In genomic region chr10:80621940-80622660, GRCm38 (mm10) we compare ENCODE assay signal across 8 mouse cellular contexts. TPM values are rescaled to one million over a fixed set of nuclear protein-coding genes. Genes with fewer than 3 reads are reported as not detected.
DNase-seq lines count a peak whose midpoint lies in the region; ATAC-seq and TF ChIP-seq lines count a peak whose summit lies in the region.

No protein-coding gene starts in this region.

- TF ChIP-seq POLR2A in olfactory bulb, adult 2 months (IDR thresholded peaks at IDR 0.05; ENCODE audit: insufficient read depth, low read depth, low read length), result peak; percentile 80
- TF ChIP-seq POLR2A in thymus, adult 2 months (IDR thresholded peaks at IDR 0.05; ENCODE audit: control insufficient read depth, extremely low read depth, insufficient read depth, low read length, poor library complexity), result no peak

- peak; percentile 89 for ATAC-seq in G1E (ENCODE audit: extremely low read depth, insufficient number of reproducible peaks, low FRiP score, poor library complexity, severe bottlenecking)
- ATAC-seq in forebrain, embryonic 16.5 days, result peak; percentile 96
- peak; percentile 94 for ATAC-seq in lung, embryonic 14.5 days (ENCODE audit: insufficient read depth)

- peaks cover 55% of the 10 kb centered on the region for H3K36me3 ChIP-seq in G1E (replicated peaks)
- no peaks in the 10 kb centered on the region for H3K36me3 ChIP-seq in forebrain, embryonic 16.5 days (ENCODE audit: control insufficient read depth, insufficient read depth)
- H3K36me3 ChIP-seq in lung, embryonic 14.5 days (ENCODE audit: insufficient read depth), result peaks cover 5% of the 10 kb centered on the region; the same call in 1 of the 2 replicates
- H3K36me3 ChIP-seq in thymus, adult 2 months (ENCODE audit: control insufficient read depth, insufficient read depth, low read length), result no peaks in the 10 kb centered on the region

- no peaks in the 10 kb centered on the region for H3K9me3 ChIP-seq in G1E (replicated peaks)
- H3K9me3 ChIP-seq in forebrain, embryonic 16.5 days (ENCODE audit: control insufficient read depth, low read length), result no peaks in the 10 kb centered on the region
- H3K9me3 ChIP-seq in lung, embryonic 14.5 days (ENCODE audit: low read depth, low read length), result no peaks in the 10 kb centered on the region

- peak; percentile 94 for DNase-seq in G1E (ENCODE audit: low spot score)
- peak; percentile 99 to 100 for DNase-seq in cerebellum, adult 18-20 months
- peak; percentile 99 for DNase-seq in heart, postnatal 36 days
- DNase-seq in layer of hippocampus, adult 2 months (ENCODE audit: low spot score in 2 of 2), result peak; percentile 99
- DNase-seq in lung, embryonic 14.5 days, result peak; percentile 100
- DNase-seq in thymus, adult 2 months, result peak; percentile 99

- H3K4me3 ChIP-seq in G1E (ENCODE audit: low read depth, low read length), result peak overlapping the region; percentile 94
- peak overlapping the region; percentile 66 for H3K4me3 ChIP-seq in forebrain, embryonic 16.5 days (replicated peaks; ENCODE audit: low read length)
- H3K4me3 ChIP-seq in layer of hippocampus, adult 2 months, result peak overlapping the region; percentile 89
- H3K4me3 ChIP-seq in lung, embryonic 14.5 days (ENCODE audit: low read depth, low read length), result peak overlapping the region; percentile 93
- peak overlapping the region; percentile 74 for H3K4me3 ChIP-seq in olfactory bulb, adult 2 months (ENCODE audit: insufficient read depth, low read depth, low read length)
- peak overlapping the region; percentile 62 for H3K4me3 ChIP-seq in thymus, adult 2 months (ENCODE audit: control insufficient read depth, insufficient read depth, low read length)

- peak overlapping the region; percentile 99 for H3K27ac ChIP-seq in forebrain, embryonic 16.5 days (ENCODE audit: low read length)
- H3K27ac ChIP-seq in layer of hippocampus, adult 2 months, result peak overlapping the region; percentile 98
- peak overlapping the region; percentile 93 for H3K27ac ChIP-seq in lung, embryonic 14.5 days (ENCODE audit: low read depth)
- peak overlapping the region; percentile 99 for H3K27ac ChIP-seq in olfactory bulb, adult 2 months (ENCODE audit: insufficient read depth, low read depth, low read length)
- peak overlapping the region; percentile 57 for H3K27ac ChIP-seq in thymus, adult 2 months (ENCODE audit: control insufficient read depth, insufficient read depth, low read length)

- intact Hi-C loops in heart, postnatal 36 days (cut with DNase I), result loop anchor here (2.0 kb wide), 1 partner anchor 43 kb away; no protein-coding TSS in a partner anchor

- peak overlapping the region; percentile 86 for H3K4me2 ChIP-seq in forebrain, embryonic 16.5 days (ENCODE audit: low read length)
- H3K4me2 ChIP-seq in lung, embryonic 14.5 days, result peak overlapping the region; percentile 87

- WGBS in forebrain, embryonic 16.5 days, result under 1% methylated on average over 64 of the region's 64 CpGs
- under 1% methylated on average over 64 of the region's 64 CpGs for WGBS in lung, embryonic 14.5 days
- under 1% methylated on average over 64 of the region's 64 CpGs for WGBS in olfactory bulb, adult 2 months
- under 1% methylated on average over 64 of the region's 64 CpGs for WGBS in thymus, adult 2 months

- H3K9ac ChIP-seq in forebrain, embryonic 16.5 days (replicated peaks; ENCODE audit: low read depth, low read length), result peak overlapping the region; percentile 70
- peak overlapping the region; percentile 87 for H3K9ac ChIP-seq in lung, embryonic 14.5 days

- no peak for TF ChIP-seq CTCF in G1E (IDR thresholded peaks at IDR 0.05; ENCODE audit: low read depth, low read length)
- TF ChIP-seq CTCF in layer of hippocampus, adult 2 months (conservative IDR thresholded peaks at IDR 0.05), result no peak
- no peak for TF ChIP-seq CTCF in lung, embryonic 14.5 days (IDR thresholded peaks at IDR 0.05; ENCODE audit: low read depth)
- no peak for TF ChIP-seq CTCF in olfactory bulb, adult 2 months (IDR thresholded peaks at IDR 0.05; ENCODE audit: insufficient read depth, low read depth, low read length)
- TF ChIP-seq CTCF in thymus, adult 2 months (IDR thresholded peaks at IDR 0.05; ENCODE audit: borderline replicate concordance, control insufficient read depth, extremely low read depth, insufficient read depth, low read length, poor library complexity), result no peak

- no peaks in the 10 kb centered on the region for H3K27me3 ChIP-seq in G1E (ENCODE audit: insufficient read depth, low read length)
- no peaks in the 10 kb centered on the region for H3K27me3 ChIP-seq in forebrain, embryonic 16.5 days (replicated peaks; ENCODE audit: control insufficient read depth, insufficient read depth, low read length)
- no peaks in the 10 kb centered on the region for H3K27me3 ChIP-seq in lung, embryonic 14.5 days (ENCODE audit: insufficient read depth, low read length)
- no peaks in the 10 kb centered on the region for H3K27me3 ChIP-seq in thymus, adult 2 months (ENCODE audit: control insufficient read depth, insufficient read depth, low read length)

- H3K4me1 ChIP-seq in G1E (ENCODE audit: insufficient read depth, low read depth, low read length), result peaks cover 57% of the 10 kb centered on the region
- H3K4me1 ChIP-seq in forebrain, embryonic 16.5 days (replicated peaks; ENCODE audit: control insufficient read depth, insufficient read depth, low read length), result peaks cover 26% of the 10 kb centered on the region
- H3K4me1 ChIP-seq in lung, embryonic 14.5 days (ENCODE audit: insufficient read depth), result peaks cover 5% of the 10 kb centered on the region; the same call in 1 of the 2 replicates
- H3K4me1 ChIP-seq in olfactory bulb, adult 2 months (ENCODE audit: control insufficient read depth, insufficient read depth, low read length), result peaks cover 37% of the 10 kb centered on the region
- H3K4me1 ChIP-seq in thymus, adult 2 months (replicated peaks; ENCODE audit: control insufficient read depth, insufficient read depth, low read length), result peaks cover 32% of the 10 kb centered on the region

RNA-seq across cellular contexts. Expression of gene Csnk1g2, which starts 0.5 kb away (rescaled TPM):
- total RNA-seq in G1E (2014; fragmentation: Nextera tagmentation) (91.3 and 110 TPM in 2 replicates), G1E (2017) (189 and 193 TPM in 2 replicates)
- polyA plus RNA-seq in G1E (2012), result 470 and 513 TPM in 2 replicates
- polyA plus RNA-seq in forebrain, embryonic 16.5 days (2015; fragmentation: Nextera tagmentation; extraction: Ambion mirVana), result 91.3 and 96.9 TPM in 2 replicates
- 100 to 1,000 TPM; 111 to 119 TPM for total RNA-seq in heart, postnatal 36 days (2021)
- total RNA-seq in layer of hippocampus, adult 2 months (2021), result 100 to 1,000 TPM; 221 to 228 TPM
- polyA plus RNA-seq in lung, embryonic 14.5 days (2014; fragmentation: Nextera tagmentation; extraction: Ambion mirVana), result 105 and 124 TPM in 2 replicates
- 431 TPM in 1 of 2 replicates, not detected in the other for polyA plus RNA-seq in olfactory bulb, adult 2 months (2012; ENCODE audit: insufficient read depth, insufficient read length, low replicate concordance, missing spikeins)
- 492 and 499 TPM in 2 replicates for polyA plus RNA-seq in thymus, adult 2 months (2012; rRNA removed)

RNA-seq across cellular contexts. Expression of gene Gm49322, which starts 16.3 kb away (rescaled TPM):
- 1.1 and 2.2 TPM in 2 replicates for total RNA-seq in G1E (2014; fragmentation: Nextera tagmentation)
- total RNA-seq in G1E (2017), result 0.82 and 1.2 TPM in 2 replicates
- polyA plus RNA-seq in G1E (2012), result 2.4 and 2.8 TPM in 2 replicates
- 3.1 and 4.1 TPM in 2 replicates for polyA plus RNA-seq in forebrain, embryonic 16.5 days (2015; fragmentation: Nextera tagmentation; extraction: Ambion mirVana)
- total RNA-seq in heart, postnatal 36 days (2021), result under 1 TPM; 0.41 to 0.58 TPM
- total RNA-seq in layer of hippocampus, adult 2 months (2021), result 1 to 10 TPM; 3.0 to 4.5 TPM
- polyA plus RNA-seq in lung, embryonic 14.5 days (2014; fragmentation: Nextera tagmentation; extraction: Ambion mirVana), result 2.4 and 3.1 TPM in 2 replicates
- polyA plus RNA-seq in olfactory bulb, adult 2 months (2012; ENCODE audit: insufficient read depth, insufficient read length, low replicate concordance, missing spikeins), result not detected in 2 replicates
- 7.5 and 8.1 TPM in 2 replicates for polyA plus RNA-seq in thymus, adult 2 months (2012; rRNA removed)

RNA-seq across cellular contexts. Expression of gene Adat3, which starts 19.4 kb away (rescaled TPM):
- not detected in 2 replicates for total RNA-seq in G1E (2014; fragmentation: Nextera tagmentation)
- 1.2 and 1.6 TPM in 2 replicates for total RNA-seq in G1E (2017)
- 19.4 and 23.5 TPM in 2 replicates for polyA plus RNA-seq in G1E (2012)
- polyA plus RNA-seq in forebrain, embryonic 16.5 days (2015; fragmentation: Nextera tagmentation; extraction: Ambion mirVana), result 6.4 and 6.7 TPM in 2 replicates
- 1 to 10 TPM in 1 of 2 experiments, under 1 TPM in 1; 0.49 to 1.4 TPM for total RNA-seq in heart, postnatal 36 days (2021)
- total RNA-seq in layer of hippocampus, adult 2 months (2021), result 1 to 10 TPM; 1.3 to 3.5 TPM
- polyA plus RNA-seq in lung, embryonic 14.5 days (2014; fragmentation: Nextera tagmentation; extraction: Ambion mirVana), result 8.7 and 10.1 TPM in 2 replicates
- polyA plus RNA-seq in olfactory bulb, adult 2 months (2012; ENCODE audit: insufficient read depth, insufficient read length, low replicate concordance, missing spikeins), result not detected in 2 replicates
- 42.9 and 48.2 TPM in 2 replicates for polyA plus RNA-seq in thymus, adult 2 months (2012; rRNA removed)

RNA-seq across cellular contexts. Expression of gene Scamp4, which starts 19.4 kb away (rescaled TPM):
- total RNA-seq in G1E (2014; fragmentation: Nextera tagmentation), result 37.5 and 39.4 TPM in 2 replicates
- total RNA-seq in G1E (2017), result 12.7 and 12.9 TPM in 2 replicates
- polyA plus RNA-seq in G1E (2012), result 72.8 and 87.0 TPM in 2 replicates
- 69.9 and 77.2 TPM in 2 replicates for polyA plus RNA-seq in forebrain, embryonic 16.5 days (2015; fragmentation: Nextera tagmentation; extraction: Ambion mirVana)
- total RNA-seq in heart, postnatal 36 days (2021), result 10 to 100 TPM; 19.7 to 22.1 TPM
- 10 to 100 TPM; 42.9 to 43.1 TPM for total RNA-seq in layer of hippocampus, adult 2 months (2021)
- polyA plus RNA-seq in lung, embryonic 14.5 days (2014; fragmentation: Nextera tagmentation; extraction: Ambion mirVana), result 90.5 and 92.8 TPM in 2 replicates
- polyA plus RNA-seq in olfactory bulb, adult 2 months (2012; ENCODE audit: insufficient read depth, insufficient read length, low replicate concordance, missing spikeins), result not detected in 2 replicates
- 151 and 156 TPM in 2 replicates for polyA plus RNA-seq in thymus, adult 2 months (2012; rRNA removed)

RNA-seq across cellular contexts. Expression of gene Abhd17a, which starts 32.0 kb away (rescaled TPM):
- total RNA-seq in G1E (2014; fragmentation: Nextera tagmentation) (12.4 and 14.6 TPM in 2 replicates), G1E (2017) (37.8 and 44.0 TPM in 2 replicates)
- 574 and 928 TPM in 2 replicates for polyA plus RNA-seq in G1E (2012)
- 92.2 and 93.1 TPM in 2 replicates for polyA plus RNA-seq in forebrain, embryonic 16.5 days (2015; fragmentation: Nextera tagmentation; extraction: Ambion mirVana)
- 10 to 100 TPM; 48.3 to 51.2 TPM for total RNA-seq in heart, postnatal 36 days (2021)
- 100 to 1,000 TPM; 158 to 166 TPM for total RNA-seq in layer of hippocampus, adult 2 months (2021)
- 151 and 153 TPM in 2 replicates for polyA plus RNA-seq in lung, embryonic 14.5 days (2014; fragmentation: Nextera tagmentation; extraction: Ambion mirVana)
- polyA plus RNA-seq in olfactory bulb, adult 2 months (2012; ENCODE audit: insufficient read depth, insufficient read length, low replicate concordance, missing spikeins), result not detected in 2 replicates
- 310 and 359 TPM in 2 replicates for polyA plus RNA-seq in thymus, adult 2 months (2012; rRNA removed)

Comparison
In these comparisons a context has a peak if more than half of its experiments do, and no peak if none do; other contexts are left out.
1. Peak in every context shown above with its lines: DNase-seq, ATAC-seq, H3K4me3 ChIP-seq and H3K27ac ChIP-seq.